Mouse (Mus musculus) CD4-positive, CD25-positive, alpha-beta regulatory T cell, adult 4 months (primary cell): ENCODE measurements around the gene Mob3a. TPM values are rescaled to one million over a fixed set of nuclear protein-coding genes. Genes with fewer than 3 reads are reported as not detected.

Source experiments
- ATAC-seq: one replicate; pipeline ENCODE4 v1.8.0; 2017
- polyA plus RNA-seq, 2 experiments: library from polyadenylated mRNA; unstranded; fragments of 100-300 nt; shearing (Covaris generic); gene quantifications; one replicate each; pipeline ENCODE4 v1.2.1; 2017

Mob3a gene
- polyA plus RNA-seq, 2 experiments from 2014 or later = 265 to 359 TPM

- ATAC-seq = peak; percentile 28
These were observed 24.5 kb downstream of the Mob3a start for GRCm38 (mm10) chr10:80677128-80677875.

- ATAC-seq = peak; percentile 71
These were observed 25.4 kb downstream of the Mob3a start for GRCm38 (mm10) chr10:80676198-80676928.

- no peak for ATAC-seq
These were observed 26.2 kb downstream of the Mob3a start for GRCm38 (mm10) chr10:80675405-80676197.

GRCm38 (mm10) chr10:80674851-80675404, 26.8 kb downstream of the Mob3a start:
- no peak for ATAC-seq

GRCm38 (mm10) chr10:80674161-80674711, 27.5 kb downstream of the Mob3a start:
- no peak for ATAC-seq

GRCm38 (mm10) chr10:80673690-80674089, 28.1 kb downstream of the Mob3a start:
- ATAC-seq = no peak

- ATAC-seq = no peak
These were observed 29.7 kb downstream of the Mob3a start for GRCm38 (mm10) chr10:80671936-80672690.

- ATAC-seq = no peak
These were observed 30.5 kb downstream of the Mob3a start for GRCm38 (mm10) chr10:80671251-80671650.

GRCm38 (mm10) chr10:80670531-80670930, 31.2 kb downstream of the Mob3a start:
- no peak for ATAC-seq

GRCm38 (mm10) chr10:80669737-80670485, 31.9 kb downstream of the Mob3a start:
- ATAC-seq = no peak

GRCm38 (mm10) chr10:80669018-80669417, 32.8 kb downstream of the Mob3a start:
- ATAC-seq = no peak

GRCm38 (mm10) chr10:80668614-80669013, 33.2 kb downstream of the Mob3a start:
- no peak for ATAC-seq

GRCm38 (mm10) chr10:80666837-80667412, 34.9 kb downstream of the Mob3a start:
- ATAC-seq = no peak

- no peak for ATAC-seq
These were observed 35.6 kb downstream of the Mob3a start for GRCm38 (mm10) chr10:80665981-80666733.

- ATAC-seq = no peak
These were observed 36.3 kb downstream of the Mob3a start for GRCm38 (mm10) chr10:80665459-80665858.

GRCm38 (mm10) chr10:80665016-80665380, 36.8 kb downstream of the Mob3a start:
- ATAC-seq = peak; percentile 47

- ATAC-seq = peak; percentile 40
These were observed 37.4 kb downstream of the Mob3a start for GRCm38 (mm10) chr10:80664197-80665015.

- no peak for ATAC-seq
These were observed 38.1 kb downstream of the Mob3a start for GRCm38 (mm10) chr10:80663485-80664196.
